Mouse (Mus musculus): ENCODE measurements around the gene Hnrnpa1.
A peak's percentile ranks its signal among the peaks of the same experiment; 100 is the strongest.

GRCm38 (mm10) chr15:103239685-103240159 is 510 bp upstream of the Hnrnpa1 start, which contains the start of gene Cbx5:
- TF ChIP-seq CTCF (IDR thresholded peaks at IDR 0.05; ENCODE audit: low read depth, low read length) (no peak), POLR2A (IDR thresholded peaks at IDR 0.05; ENCODE audit: insufficient read depth, low read length) (peak; percentile 28)
